Mouse (Mus musculus) liver, postnatal 0 days (tissue): ENCODE data around the gene Snx29.

Source experiments
- CTCF ChIP-seq: sonication (generic); IDR thresholded peaks from 2 replicates; pipeline ENCODE4 v1.5.1; 2016; ENCODE audit warnings: antibody characterized with exemption, low read depth
- EP300 ChIP-seq: IDR thresholded peaks from 2 replicates; pipeline ENCODE4 v1.6.1; 2016; ENCODE audit warnings: antibody characterized with exemption, low read depth, mild to moderate bottlenecking

DNA sequence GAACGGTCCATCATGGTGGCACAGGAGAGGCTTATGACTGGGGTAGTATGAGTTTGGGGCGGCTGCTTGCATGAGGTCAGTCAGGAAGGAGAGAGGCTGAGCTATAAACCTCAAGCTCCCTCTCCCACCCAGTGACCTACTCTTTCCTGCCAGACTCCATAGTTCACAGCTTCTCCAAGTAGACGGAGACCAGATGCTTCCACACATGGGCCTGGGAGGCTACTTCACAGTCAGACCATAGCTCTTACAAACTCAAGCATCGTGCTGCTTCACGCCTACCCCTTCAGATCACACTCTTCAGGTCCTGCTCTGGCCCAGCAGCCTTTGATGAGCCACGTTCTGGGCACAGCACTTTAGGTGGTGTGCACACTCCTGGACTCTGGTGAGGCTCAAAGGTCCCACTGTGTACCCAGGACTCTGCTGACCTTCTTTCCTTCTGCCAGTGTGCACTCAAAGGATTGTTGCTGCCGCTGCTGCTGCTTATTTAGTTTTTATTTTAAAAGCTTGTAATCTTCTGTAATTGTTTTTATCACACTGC, 313.6 kb downstream of the Snx29 start:
- TF ChIP-seq CTCF (no peak), EP300 (no peak)
